Mouse (Mus musculus) bone marrow macrophage, adult 2 months (primary cell): Measurements from ENCODE around the gene Akap5.

Experiments used
- CTCF ChIP-seq: IDR thresholded peaks from 2 replicates; pipeline ENCODE4 v1.5.1; 2012; ENCODE audit warnings: low read depth, mild to moderate bottlenecking, low read length, moderate library complexity
- POLR2A ChIP-seq: IDR thresholded peaks from 2 replicates; pipeline ENCODE4 v1.6.1; 2012; ENCODE audit warnings: mild to moderate bottlenecking, low read depth, low read length, borderline replicate concordance

- no peak for TF ChIP-seq POLR2A
- TF ChIP-seq CTCF: no peak
These were observed 4.1 kb downstream of the Akap5 start for GRCm38 (mm10) chr12:76328567-76329354.
